Mouse (Mus musculus) gastrocnemius, postnatal 36 days (tissue): ENCODE data around the gene Ugt1a9. TPM values are rescaled to one million over a fixed set of nuclear protein-coding genes. Genes with fewer than 3 reads are reported as not detected.
A peak's percentile ranks its signal among the peaks of the same experiment; 100 is the strongest.
"Not testable (repeated sequence)": the region's sequence is repeated elsewhere in the genome, so short reads cannot be mapped to it uniquely, and the experiment has no call there.

Experiments used
- DNase-seq, 2 experiments: peaks; one replicate each; pipeline ENCODE4 v3.0.0; 2022
- intact Hi-C: fragments of 180-260 bp; cut with DNase I; formaldehyde crosslinking; loops from one replicate; pipeline ENCODE4 v1.15.1; 2025
- total RNA-seq, 2 experiments: library from RNA; stranded (reverse); gene quantifications; 2 replicates each; pipeline ENCODE4 v1.2.3; 2021

The Ugt1a9 gene
- total RNA-seq, 2 experiments from 2014 or later, result not detected

DNA sequence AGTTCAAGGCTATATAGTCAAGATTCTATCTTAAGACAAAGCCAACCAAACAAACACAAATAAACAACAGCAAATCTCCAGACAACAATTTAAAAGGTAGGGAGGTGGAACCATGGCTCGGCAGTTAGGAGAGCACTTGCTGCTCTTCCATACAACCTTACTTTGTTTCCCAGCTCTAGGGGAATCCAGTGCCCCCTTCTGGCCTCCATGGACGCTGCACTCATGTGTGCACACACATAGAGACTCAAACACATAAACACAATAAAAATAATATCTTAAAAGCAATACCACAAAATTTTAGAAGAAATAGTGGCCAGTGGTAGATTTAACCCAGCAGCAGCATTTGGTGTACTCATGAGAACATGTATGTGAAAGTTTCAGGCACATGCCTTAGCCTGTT lies 146.5 kb downstream of the Ugt1a9 start:
- intact Hi-C loops, result no loop called here
- DNase-seq, result no peak

DNA sequence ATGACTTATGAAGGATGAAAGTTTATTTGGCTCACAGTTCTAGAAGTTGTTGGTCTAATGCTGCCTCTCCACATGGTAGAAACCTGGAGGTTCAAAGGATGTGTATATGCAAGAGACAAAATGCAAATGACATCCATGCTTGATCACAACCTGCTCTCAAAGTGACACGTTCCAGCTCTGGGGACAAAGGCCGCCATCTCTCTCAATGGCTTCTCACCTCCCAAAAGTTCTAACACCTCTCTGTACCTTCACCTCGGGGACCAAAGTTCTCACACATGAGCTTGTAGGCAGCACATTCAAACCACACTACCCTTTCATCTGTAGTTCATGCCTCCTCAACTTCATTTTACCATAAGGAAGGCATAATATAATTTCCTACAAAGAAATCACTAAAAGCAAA lies 147.0 kb downstream of the Ugt1a9 start:
- intact Hi-C loops, result no loop called here
- no peak for DNase-seq

DNA sequence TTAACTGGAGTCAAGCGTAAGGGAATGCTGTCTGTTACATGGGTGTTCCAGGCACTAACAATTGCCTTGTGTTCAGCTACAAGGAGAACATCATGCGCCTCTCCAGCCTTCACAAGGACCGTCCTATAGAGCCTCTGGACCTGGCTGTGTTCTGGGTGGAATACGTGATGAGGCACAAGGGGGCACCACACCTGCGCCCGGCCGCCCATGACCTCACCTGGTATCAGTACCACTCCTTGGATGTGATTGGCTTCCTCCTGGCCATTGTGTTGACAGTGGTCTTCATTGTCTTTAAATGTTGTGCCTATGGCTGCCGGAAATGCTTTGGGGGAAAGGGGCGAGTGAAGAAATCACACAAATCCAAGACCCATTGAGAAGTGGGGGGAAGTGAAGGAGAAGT lies 147.5 kb downstream of the Ugt1a9 start:
- peak in 1 of 2 experiments; percentile 14 for DNase-seq
- intact Hi-C loops, result no loop called here

DNA sequence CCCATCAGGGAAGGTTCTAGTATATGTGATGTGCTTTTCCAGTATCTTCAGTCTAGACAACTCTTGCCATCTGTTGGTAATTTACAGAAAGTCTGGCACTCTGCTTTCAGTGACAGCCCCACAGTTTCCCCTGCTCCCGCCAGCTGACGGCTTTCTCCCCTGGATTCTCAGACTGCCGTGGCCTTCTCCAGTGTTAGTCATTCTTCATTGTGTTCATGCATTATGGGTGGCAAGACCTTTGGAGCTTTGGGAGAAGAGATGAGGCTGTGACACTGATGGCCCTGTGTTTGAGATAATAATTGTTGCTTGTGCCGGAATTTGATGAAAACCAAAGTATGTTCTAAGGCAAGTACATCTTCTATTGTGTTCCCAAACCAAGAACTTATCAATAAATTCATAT lies 148.0 kb downstream of the Ugt1a9 start:
- intact Hi-C loops, result no loop called here
- no peak for DNase-seq

DNA sequence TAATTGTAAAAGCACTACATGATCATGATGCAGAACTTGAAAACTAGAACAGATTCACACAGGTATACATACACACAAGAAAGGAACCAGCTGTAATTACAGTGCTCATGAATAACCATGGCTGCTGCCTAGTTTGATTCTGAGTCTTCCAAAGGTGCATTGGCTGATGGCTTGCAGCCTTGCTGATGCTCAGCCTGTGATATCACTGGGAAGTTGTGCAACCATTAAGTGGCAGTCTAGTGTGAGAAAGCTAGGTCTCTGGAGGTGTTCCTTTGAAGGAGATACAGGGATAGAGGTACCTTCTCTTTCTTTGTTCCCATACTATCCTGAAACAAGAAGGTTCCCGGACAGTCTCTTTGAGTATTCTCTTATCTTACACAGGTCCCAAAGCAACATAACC lies 148.5 kb downstream of the Ugt1a9 start:
- intact Hi-C loops, result no loop called here
- no peak for DNase-seq

DNA sequence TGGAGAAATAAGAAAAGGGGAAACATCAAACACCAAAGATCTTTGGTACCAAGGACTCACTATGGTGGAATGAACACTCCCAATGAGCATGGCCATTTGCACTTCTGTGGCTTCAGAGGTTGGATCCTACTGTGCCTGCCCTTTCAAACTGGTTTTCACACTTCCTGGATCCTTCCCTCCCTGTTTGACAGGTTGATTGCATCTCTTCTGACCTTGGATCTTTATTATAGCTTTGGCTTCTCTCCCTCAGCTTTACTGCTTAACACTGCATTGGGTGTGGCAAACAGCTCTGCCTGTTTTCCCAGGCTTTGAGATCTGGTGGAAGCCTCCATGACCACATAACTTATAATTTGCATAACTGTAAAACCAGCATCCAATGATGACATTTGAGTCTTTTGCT lies 149.7 kb downstream of the Ugt1a9 start:
- intact Hi-C loops, result no loop called here
- no peak for DNase-seq

DNA sequence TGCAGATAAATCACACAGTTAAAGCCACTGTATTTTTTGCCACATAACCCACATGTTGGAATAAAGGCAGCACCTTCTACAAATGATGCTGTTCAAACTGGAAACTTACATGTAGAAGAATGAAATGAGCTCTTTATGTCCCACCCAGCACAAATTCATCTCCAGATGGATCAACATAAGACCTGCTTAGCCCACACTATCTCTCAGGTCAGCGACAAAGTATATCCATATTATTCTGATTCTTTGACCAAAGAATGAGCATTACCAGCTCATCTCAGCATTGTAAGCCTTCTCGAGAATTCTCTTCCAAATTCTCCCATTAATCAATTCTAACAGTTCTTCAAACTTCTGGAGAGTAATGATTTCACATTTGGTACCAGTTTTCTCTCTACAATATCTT lies 151.6 kb downstream of the Ugt1a9 start:
- intact Hi-C loops, result no loop called here
- no peak for DNase-seq

DNA sequence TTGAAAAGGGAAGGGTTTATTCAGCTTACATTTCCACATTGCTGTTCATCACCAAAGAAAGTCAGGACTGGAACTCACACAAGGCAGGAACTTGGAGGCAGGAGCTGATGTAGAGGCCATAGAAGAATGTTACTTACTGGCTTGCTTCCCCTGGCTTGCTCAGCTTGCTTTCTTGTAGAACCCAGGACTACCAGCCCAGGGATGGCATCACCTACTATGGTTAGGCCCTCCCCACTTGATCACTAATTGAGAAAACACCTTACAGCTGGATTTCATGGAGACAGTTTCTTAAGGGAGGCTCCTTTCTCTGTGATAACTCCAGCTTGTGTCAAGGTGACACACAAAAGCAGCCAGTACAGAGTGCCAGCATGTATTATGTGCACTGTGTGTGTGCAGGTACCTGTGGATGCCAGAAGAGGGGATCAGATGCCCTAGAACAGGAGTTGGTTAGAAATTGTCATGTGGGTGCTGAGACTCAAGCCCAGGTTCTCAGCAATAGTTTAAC lies 152.5 kb downstream of the Ugt1a9 start:
- intact Hi-C loops, DNase-seq: not testable (repeated sequence)

DNA sequence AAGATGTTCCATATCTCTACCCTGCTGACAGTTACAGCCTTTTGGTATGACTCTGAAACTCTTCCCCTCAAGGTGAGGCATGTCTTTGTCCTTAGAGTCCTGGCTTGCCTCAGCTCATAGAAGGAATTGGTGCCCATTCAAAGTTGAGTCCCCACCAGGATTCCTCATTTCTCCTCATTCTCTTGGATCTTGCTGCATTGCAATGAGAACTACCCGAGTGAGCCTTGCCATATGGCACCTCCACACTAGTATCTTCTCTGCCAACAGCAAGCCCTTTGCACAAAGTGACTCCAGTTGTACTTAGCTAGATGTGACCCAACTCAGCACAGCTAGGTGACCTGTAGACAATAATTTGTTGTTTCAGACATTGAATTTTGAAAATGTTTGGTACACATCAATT lies 153.0 kb downstream of the Ugt1a9 start:
- peak in 1 of 2 experiments; percentile 5 for DNase-seq
- intact Hi-C loops, result no loop called here

DNA sequence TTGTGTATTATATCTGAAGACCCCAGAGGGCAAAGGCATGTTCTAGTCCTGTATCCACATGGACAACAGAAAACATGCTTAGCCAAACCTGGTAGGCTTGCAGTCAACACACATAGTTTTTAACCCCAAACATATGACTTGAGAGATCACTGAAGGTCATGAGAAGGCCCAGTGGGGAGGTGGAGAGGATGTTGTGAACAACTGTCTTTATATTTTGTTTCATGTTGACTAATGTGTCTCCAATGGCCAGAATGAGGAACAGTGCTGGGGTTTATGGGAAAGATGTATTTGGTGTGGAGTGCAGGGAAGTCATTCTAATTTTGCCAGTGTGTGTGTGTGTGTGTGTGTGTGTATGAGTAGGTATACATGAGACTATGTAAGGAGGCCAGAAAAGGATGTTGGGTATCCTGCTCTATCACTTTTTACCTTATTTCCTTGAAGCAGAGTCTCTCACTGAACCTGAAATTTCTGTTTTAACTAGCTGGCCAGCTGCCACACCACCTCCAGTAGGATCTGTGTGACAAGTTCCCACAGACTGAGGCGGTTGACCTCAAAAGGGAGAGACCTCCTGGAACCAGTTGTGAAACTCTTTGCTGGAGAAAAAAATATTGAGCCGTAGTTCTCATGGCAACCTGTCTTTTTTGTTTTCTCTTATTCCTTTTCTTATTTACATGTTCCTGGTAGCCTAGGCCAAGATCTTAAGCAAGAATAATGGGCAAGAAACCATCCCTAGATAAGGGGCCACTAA lies 153.6 kb downstream of the Ugt1a9 start:
- DNase-seq, result no peak

DNA sequence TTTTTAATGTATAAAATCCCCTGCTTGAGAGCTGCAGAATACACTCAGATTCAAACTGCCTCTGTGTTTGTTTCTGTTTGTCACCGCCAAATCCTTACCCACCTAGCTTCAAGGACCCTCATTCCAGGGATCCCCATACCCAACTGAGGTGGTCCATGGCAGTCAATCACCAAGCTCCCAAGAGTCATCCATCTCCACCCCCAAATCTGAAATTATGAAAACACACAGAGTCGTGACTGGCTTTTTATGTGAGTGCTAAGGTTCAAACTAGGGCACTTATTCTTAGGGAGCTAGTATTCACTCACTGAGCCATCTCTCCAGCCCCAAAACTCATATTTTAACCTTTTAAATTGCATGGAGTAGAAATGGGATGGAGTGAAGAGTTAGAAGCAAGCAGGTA lies 154.7 kb downstream of the Ugt1a9 start:
- DNase-seq, intact Hi-C loops: not testable (repeated sequence)

More for the DNA sequence above, 153.6 kb downstream of the Ugt1a9 start:
- intact Hi-C loops, result no loop called here

DNA sequence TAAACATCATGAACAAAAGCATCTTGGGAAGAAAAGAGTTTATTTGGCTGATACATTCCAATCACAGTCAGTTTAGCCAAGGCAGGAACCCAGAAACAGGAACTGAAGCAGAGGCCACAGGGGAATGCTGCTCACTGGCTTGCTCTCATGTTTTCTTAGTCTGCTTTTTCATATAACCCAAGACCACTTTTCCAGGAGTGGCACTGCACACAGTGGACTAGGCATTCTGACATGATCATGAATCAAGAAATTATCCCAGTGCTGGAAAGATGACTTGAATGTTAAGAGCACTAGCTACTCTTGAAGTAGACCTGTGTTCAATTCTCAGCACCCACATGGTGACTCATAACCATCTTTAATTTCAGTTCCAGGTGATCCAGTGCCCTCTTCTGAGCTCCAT lies 155.1 kb downstream of the Ugt1a9 start:
- DNase-seq, result no peak

DNA sequence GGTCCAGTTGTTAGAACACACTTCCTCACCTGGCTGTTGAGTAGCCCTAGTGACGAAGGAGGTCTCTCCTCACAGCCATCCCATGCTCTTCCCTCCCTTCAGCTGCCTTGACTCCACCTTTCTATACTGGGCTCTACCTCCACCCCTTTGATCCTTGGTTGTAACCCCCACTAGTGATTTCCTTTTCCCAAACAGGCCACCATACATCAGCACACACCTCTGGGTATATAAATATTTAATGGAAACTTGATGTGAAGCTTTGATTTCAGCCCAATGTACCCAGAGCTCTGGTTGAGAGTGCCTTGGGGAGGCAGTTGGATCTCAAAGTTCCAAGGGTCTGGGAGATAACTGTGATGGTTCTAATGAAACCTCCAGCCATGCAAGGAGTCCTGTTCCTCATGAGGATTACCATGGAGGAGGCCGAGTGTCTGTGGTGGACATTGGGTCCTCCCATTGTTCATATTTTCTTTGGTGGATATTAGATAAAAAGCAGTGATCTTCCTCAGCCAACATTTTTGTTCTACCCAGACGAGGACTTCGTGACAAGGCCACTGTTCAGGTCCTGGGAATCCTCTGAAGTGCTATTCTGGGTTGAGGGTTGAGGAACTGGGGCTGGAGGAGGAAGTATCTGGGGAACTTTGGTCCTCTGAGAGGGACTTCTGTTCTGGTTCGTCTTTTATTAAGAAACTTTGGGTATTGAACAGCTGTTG lies 156.2 kb downstream of the Ugt1a9 start, which contains the start of gene Mroh2a:
Mroh2a (plus strand) TSS at position 317 of the 710 bp plus-strand sequence.
- intact Hi-C loops, result no loop called here
- DNase-seq, result peak; percentile 8 to 10

More for the DNA sequence above, 155.1 kb downstream of the Ugt1a9 start:
- intact Hi-C loops, result no loop called here

DNA sequence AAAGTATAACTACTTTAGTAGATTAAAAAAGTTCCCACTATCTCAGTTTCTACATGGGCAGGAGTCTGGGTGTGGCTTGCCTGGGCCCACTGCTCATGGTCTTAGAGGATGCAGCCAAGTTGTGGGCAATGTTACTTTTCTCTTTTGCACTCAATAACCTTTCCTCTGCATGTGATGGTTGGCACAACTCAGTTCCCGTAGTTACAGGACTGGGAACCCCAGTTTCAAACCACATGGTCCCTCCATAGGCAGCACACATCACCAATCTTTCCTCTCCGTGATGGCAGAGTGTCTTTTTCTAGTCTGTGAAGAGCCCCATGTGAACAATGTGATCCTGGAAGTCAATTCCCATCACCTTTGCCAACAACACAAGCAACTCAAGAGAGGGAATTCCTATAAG lies 156.9 kb downstream of the Ugt1a9 start:
- intact Hi-C loops, result no loop called here
- DNase-seq, result peak in 1 of 2 experiments; percentile 13

DNA sequence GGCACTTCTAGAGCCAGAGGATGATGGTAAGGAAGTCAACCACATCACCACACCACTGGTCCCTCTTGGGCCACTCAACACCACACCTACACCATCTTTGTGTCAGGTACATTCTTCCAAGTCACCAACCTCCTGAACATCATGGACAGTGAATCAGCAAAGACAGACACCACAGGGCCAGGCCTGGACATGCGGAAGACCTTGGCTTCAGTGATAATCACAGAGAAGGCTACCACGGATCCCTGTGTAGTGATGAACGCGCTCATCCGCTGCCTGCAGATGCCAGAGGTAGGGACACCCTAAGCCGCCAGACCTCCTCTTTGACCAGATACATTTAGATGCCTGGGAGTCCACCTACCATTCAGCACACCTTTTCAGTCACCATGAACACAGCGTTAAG lies 157.5 kb downstream of the Ugt1a9 start:
- intact Hi-C loops, result no loop called here
- DNase-seq, result peak; percentile 5 to 22

DNA sequence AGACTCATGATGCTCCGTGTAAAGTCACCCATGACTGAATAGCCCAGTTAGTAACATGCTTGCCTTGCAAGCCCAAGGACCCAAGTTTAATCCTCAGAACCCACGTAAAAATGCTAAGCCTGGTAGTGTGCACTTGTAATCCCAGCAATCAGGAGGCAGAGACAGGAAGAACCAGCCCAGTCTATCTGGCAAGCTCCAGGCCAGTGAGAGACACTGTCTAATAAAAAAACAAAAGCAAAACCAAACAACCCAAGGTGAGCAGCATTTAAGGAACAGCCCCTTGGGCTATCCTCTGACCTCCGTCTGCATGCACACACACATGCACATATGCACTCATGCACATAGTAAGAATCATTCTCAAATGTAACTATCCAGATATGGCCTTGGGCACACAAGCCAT lies 159.0 kb downstream of the Ugt1a9 start:
- intact Hi-C loops, result no loop called here
- no peak for DNase-seq

DNA sequence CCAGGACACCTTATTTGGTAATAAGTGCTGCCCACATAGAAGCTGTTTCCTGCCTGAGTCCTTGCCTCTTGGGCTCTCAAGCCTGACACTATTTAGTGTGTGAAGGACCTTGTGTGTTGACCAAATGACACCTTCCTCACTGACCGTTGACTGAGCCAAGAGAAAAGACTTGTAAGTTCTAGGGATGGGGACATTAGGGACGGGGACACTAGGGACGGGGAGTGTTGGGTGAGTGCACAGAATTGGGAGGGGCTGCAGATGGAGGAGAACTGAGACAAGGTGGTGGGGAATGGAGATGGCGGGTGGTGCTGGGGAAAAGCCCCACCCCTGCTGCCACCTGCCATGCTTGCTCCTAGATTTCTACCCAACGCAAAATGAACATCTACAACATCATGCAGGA lies 159.4 kb downstream of the Ugt1a9 start:
- intact Hi-C loops, result no loop called here
- DNase-seq, result peak in 1 of 2 experiments; percentile 5

DNA sequence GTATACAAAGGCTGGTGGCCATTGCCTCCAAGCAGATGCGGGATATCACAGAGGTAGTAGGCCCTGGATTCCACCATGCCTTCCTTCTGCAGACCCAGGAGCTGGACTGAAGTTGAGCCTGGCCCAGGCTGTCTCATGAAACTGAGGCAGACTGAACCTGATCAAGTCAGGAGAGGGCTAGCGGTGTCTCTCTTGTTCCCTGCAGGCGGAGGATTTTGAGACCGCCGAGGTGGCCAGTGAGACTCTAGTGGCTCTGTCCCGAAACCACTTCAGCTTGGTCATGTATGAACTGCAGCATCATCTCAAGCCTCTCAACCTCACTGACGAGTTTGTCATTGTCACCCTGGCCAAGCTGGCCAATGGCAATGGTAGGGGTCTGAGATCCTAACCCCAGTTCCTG lies 159.8 kb downstream of the Ugt1a9 start:
- peak in 1 of 2 experiments; percentile 6 for DNase-seq
- intact Hi-C loops, result no loop called here

DNA sequence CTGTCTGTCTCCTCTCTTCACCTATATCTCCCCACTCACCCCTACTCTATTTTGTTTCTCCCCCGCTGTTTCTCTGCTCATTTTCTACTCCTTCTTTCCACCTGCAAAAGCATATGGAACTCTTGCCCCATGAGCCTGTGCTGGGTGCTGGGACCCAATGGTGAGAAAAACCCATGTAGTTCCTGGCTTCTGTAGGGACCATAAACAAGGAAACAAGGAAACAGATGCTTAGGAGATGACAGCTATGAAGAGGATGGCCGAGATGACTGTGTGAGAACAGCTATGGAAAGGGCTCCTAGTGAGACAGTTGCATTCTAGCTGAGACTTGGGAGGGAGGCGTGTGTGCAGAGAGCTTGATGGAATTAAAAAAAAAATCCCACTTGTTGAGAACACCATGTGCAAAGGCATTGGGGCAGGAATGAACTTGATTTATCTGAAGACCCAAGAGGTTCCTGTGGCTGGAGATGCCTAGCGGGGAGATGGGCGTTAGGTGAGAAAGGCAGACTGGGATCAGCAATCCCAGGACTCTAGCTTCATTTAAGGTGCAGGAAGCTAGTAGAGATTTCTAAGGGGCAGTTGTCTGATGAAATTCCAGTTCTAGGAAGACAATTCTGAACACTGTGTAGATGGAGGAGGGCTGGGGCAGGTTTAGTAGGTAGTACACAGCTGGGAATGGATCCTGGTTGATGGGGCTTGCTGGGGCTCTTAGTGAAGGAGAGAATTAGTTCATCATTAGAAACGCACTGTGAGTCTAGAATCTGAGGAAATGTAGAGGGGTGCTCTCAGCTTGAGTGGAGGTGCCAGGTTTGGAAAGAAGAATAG lies 160.6 kb downstream of the Ugt1a9 start:
- DNase-seq, result peak in 1 of 2 experiments; percentile 10
- intact Hi-C loops, result no loop called here

DNA sequence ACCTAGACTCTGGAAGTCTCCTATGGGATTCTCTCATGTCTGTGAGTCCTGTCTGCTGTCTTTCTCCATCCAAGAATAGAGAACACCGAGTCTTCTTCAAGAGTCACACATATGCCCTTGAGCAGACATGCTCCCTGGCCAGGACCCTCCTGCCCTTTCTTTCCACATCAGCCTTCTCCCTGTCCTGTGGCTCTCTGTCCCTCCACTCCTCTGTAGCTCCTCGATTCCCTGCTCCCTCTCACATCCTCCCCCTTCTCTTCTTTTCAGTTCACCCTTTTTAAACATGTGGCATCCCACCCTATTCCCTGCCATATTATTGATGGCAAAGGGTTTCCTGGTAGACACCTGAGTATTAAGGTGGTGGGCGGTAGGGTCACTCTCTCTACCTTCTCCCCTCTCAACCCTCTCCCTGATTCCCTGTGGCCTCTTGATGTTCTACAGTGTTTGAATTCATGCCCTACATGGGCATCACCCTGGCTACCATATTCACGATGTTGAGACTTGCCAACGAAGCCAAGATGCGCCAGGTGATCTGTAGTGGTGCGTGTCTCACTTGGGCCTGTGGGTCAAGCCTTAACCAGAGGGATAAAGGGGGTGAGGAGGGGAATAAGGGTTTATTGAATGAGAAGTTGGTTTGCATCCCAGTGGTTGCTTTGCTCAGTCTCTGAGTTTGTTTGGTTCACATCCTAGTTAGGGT lies 161.4 kb downstream of the Ugt1a9 start:
- DNase-seq, result peak; percentile 4 to 15
- intact Hi-C loops, result no loop called here
